Mouse (Mus musculus) embryonic stem cell, embryonic (primary cell): ENCODE results near the gene A630001G21Rik.
"Not testable (repeated sequence)": the region's sequence is repeated elsewhere in the genome, so short reads cannot be mapped to it uniquely, and the experiment has no call there.

ENCODE experiments used
- CTCF ChIA-PET, 4 experiments: fragments of 300-600 bp in 2 of 4; fragments of 350-600 bp in 2 of 4; sonication (Branson Sonifier 250); formaldehyde crosslinking; loops; one replicate each; lab custom pipeline; 2022; ENCODE audit warnings: inconsistent platforms in 2 of 4; lab: Charles Lee
- POLR2A ChIA-PET, 4 experiments: fragments of 300-600 bp in 2 of 4; fragments of 350-600 bp in 2 of 4; sonication (Branson Sonifier 250); formaldehyde crosslinking; loops; one replicate each; lab custom pipeline; 2022; ENCODE audit warnings: antibody characterized with exemption in 4 of 4, inconsistent platforms in 1 of 4; lab: Charles Lee

The A630001G21Rik gene

GRCm38 (mm10) chr1:85778436-85778835 lies at the start of gene A630001G21Rik:
A630001G21Rik (minus strand) TSS chr1:85778643.
- ChIA-PET POLR2A (interaction anchor here in 2 of 4 experiments (1.0 to 1.4 kb wide), 3 partner anchors 9 to 15 kb away, joined by 3 to 7 read pairs (median 6); partner anchors contain the start of gene Cab39 (in 2 of the 2)), CTCF (no interaction called here)

- ChIA-PET POLR2A (interaction anchor here in 2 of 4 experiments (0.6 to 1.8 kb wide), 2 partner anchors 14 to 19 kb away, joined by 4 to 5 read pairs; no protein-coding TSS in a partner anchor), CTCF (no interaction called here)
These were observed 48.7 kb upstream of the A630001G21Rik start for GRCm38 (mm10) chr1:85827166-85827565.

- ChIA-PET CTCF (no interaction called here), POLR2A (interaction anchor here in 1 of 4 experiments (1.4 kb wide), 1 partner anchor 9 kb away, joined by 3 read pairs; no protein-coding TSS in a partner anchor)
These were observed 46.5 kb upstream of the A630001G21Rik start for GRCm38 (mm10) chr1:85824905-85825304.

GRCm38 (mm10) chr1:85822239-85822638 lies 43.8 kb upstream of the A630001G21Rik start:
- CTCF ChIA-PET, result interaction anchor here in 1 of 4 experiments (1.3 kb wide), 1 partner anchor 29 kb away, joined by 5 read pairs; the partner anchor contains the start of gene Cab39
- POLR2A ChIA-PET, result interaction anchor here in 1 of 4 experiments (1.3 kb wide), 1 partner anchor 20 kb away, joined by 3 read pairs; no protein-coding TSS in a partner anchor

GRCm38 (mm10) chr1:85819695-85820094 lies 41.3 kb upstream of the A630001G21Rik start:
- ChIA-PET POLR2A (interaction anchor here in 1 of 4 experiments (1.3 to 1.7 kb wide), 2 partner anchors 25 to 26 kb away, joined by 5 to 10 read pairs; partner anchors contain the start of gene Cab39), CTCF (interaction anchor here in 1 of 4 experiments (0.6 kb wide), 1 partner anchor 948 kb away, joined by 3 read pairs; no protein-coding TSS in a partner anchor)

GRCm38 (mm10) chr1:85818121-85818520 lies 39.7 kb upstream of the A630001G21Rik start:
- POLR2A ChIA-PET, result interaction anchor here in 2 of 4 experiments (0.8 to 1.8 kb wide), 2 partner anchors 17 to 25 kb away, joined by 3 to 4 read pairs; partner anchors contain the start of gene Cab39 (in 1 of the 2)

GRCm38 (mm10) chr1:85814213-85814612 lies 35.8 kb upstream of the A630001G21Rik start:
- CTCF ChIA-PET, result not testable (repeated sequence)
- POLR2A ChIA-PET, result interaction anchor here in 2 of 4 experiments (1.1 to 5.5 kb wide), 2 partner anchors 20 to 21 kb away, joined by 3 to 26 read pairs; partner anchors contain the start of gene Cab39 (in 2 of the 2)

More at GRCm38 (mm10) chr1:85818121-85818520, 39.7 kb upstream of the A630001G21Rik start:
- CTCF ChIA-PET, result no interaction called here

- ChIA-PET CTCF (interaction anchor here in 1 of 4 experiments (1.2 kb wide), 1 partner anchor 17 kb away, joined by 3 read pairs; the partner anchor contains the start of gene Cab39), POLR2A (interaction anchor here in 2 of 4 experiments (0.7 to 5.5 kb wide), 2 partner anchors 16 kb away, joined by 3 to 26 read pairs; partner anchors contain the start of gene Cab39 (in 1 of the 2))
These were observed 32.3 kb upstream of the A630001G21Rik start for GRCm38 (mm10) chr1:85810787-85811186.

GRCm38 (mm10) chr1:85810343-85810742 lies 31.9 kb upstream of the A630001G21Rik start:
- ChIA-PET CTCF (no interaction called here), POLR2A (interaction anchor here in 3 of 4 experiments (0.7 to 5.5 kb wide), 3 partner anchors 15 to 16 kb away, joined by 3 to 26 read pairs (median 20); partner anchors contain the start of gene Cab39 (in 2 of the 3))

- ChIA-PET CTCF (interaction anchor here in 1 of 4 experiments (1.1 kb wide), 1 partner anchor 44 kb away, joined by 3 read pairs; no protein-coding TSS in a partner anchor), POLR2A (interaction anchor here in 2 of 4 experiments (0.7 to 5.5 kb wide), 6 partner anchors 11 to 43 kb away, joined by 3 to 26 read pairs (median 6); partner anchors contain the start of gene Cab39 (in 2 of the 2))
These were observed 30.8 kb upstream of the A630001G21Rik start for GRCm38 (mm10) chr1:85809256-85809655.

- CTCF ChIA-PET, result interaction anchor here in 1 of 4 experiments (3.4 kb wide), 1 partner anchor 11 kb away, joined by 13 read pairs; the partner anchor contains the start of gene Cab39
- POLR2A ChIA-PET, result interaction anchor here in 1 of 4 experiments (3.9 kb wide), 1 partner anchor 10 kb away, joined by 37 read pairs; the partner anchor contains the start of gene Cab39
These were observed 26.1 kb upstream of the A630001G21Rik start for GRCm38 (mm10) chr1:85804551-85804950.

GRCm38 (mm10) chr1:85802517-85802916 lies 24.1 kb upstream of the A630001G21Rik start:
- POLR2A ChIA-PET, result interaction anchor here (0.6 to 3.9 kb wide), 7 partner anchors 8 to 289 kb away, joined by 3 to 37 read pairs (median 5); partner anchors contain the start of gene Cab39 (in 4 of the 4)
- CTCF ChIA-PET, result interaction anchor here (0.9 to 3.4 kb wide), 6 partner anchors 8 to 51 kb away, joined by 3 to 13 read pairs (median 4); partner anchors contain the start of gene Cab39 (in 3 of the 4)

- ChIA-PET POLR2A (interaction anchor here in 1 of 4 experiments (1.2 to 2.0 kb wide), 2 partner anchors 9 to 13 kb away, joined by 3 to 8 read pairs; no protein-coding TSS in a partner anchor), CTCF (no interaction called here)
These were observed 21.3 kb upstream of the A630001G21Rik start for GRCm38 (mm10) chr1:85799776-85800175.

GRCm38 (mm10) chr1:85795196-85795595 lies 16.8 kb upstream of the A630001G21Rik start:
- POLR2A ChIA-PET, result interaction anchor here in 3 of 4 experiments (0.6 to 4.2 kb wide), 9 partner anchors 8 to 43 kb away, joined by 3 to 37 read pairs (median 10); no protein-coding TSS in a partner anchor

GRCm38 (mm10) chr1:85794106-85794771 lies 15.8 kb upstream of the A630001G21Rik start:
- ChIA-PET CTCF (interaction anchor here (0.5 to 2.1 kb wide), 13 partner anchors 9 to 266 kb away, joined by 3 to 14 read pairs (median 4); no protein-coding TSS in a partner anchor), POLR2A (interaction anchor here (0.6 to 4.2 kb wide), 43 partner anchors 8 to 732 kb away, joined by 3 to 37 read pairs (median 5); partner anchors contain the start of genes A630001G21Rik (in 1 of the 4), Armc9 (in 1 of the 4), Ncl (in 1 of the 4) and Ptma (in 1 of the 4))

More at GRCm38 (mm10) chr1:85795196-85795595, 16.8 kb upstream of the A630001G21Rik start:
- CTCF ChIA-PET, result no interaction called here

GRCm38 (mm10) chr1:85793208-85794105 lies 15.0 kb upstream of the A630001G21Rik start, which contains the start of gene Cab39:
Cab39 (plus strand) TSS chr1:85793441.
- POLR2A ChIA-PET, result interaction anchor here (0.6 to 4.2 kb wide), 55 partner anchors 9 to 733 kb away, joined by 3 to 37 read pairs (median 5); partner anchors contain the start of genes A630001G21Rik (in 1 of the 4), Armc9 (in 1 of the 4), Ncl (in 1 of the 4) and Ptma (in 1 of the 4)
- CTCF ChIA-PET, result interaction anchor here (0.5 to 2.1 kb wide), 24 partner anchors 9 to 1520 kb away, joined by 3 to 14 read pairs (median 4); no protein-coding TSS in a partner anchor
